Mouse (Mus musculus) kidney, adult 18-20 months (tissue): ENCODE data around the gene Jund.

Source experiments
- DNase-seq: peaks from one replicate; pipeline ENCODE4 v3.0.0; 2021

Jund gene

GRCm38 (mm10) chr8:70729808-70730475 lies 31.2 kb downstream of the Jund start:
- no peak for DNase-seq

GRCm38 (mm10) chr8:70730956-70731355 lies 32.2 kb downstream of the Jund start:
- no peak for DNase-seq

GRCm38 (mm10) chr8:70737705-70738104 lies 39.0 kb downstream of the Jund start:
- DNase-seq: no peak

GRCm38 (mm10) chr8:70738211-70738610 lies 39.5 kb downstream of the Jund start:
- no peak for DNase-seq

GRCm38 (mm10) chr8:70741661-70742060 lies 42.9 kb downstream of the Jund start:
- DNase-seq: no peak

- no peak for DNase-seq
Measured at GRCm38 (mm10) chr8:70742176-70742575, 43.4 kb downstream of the Jund start.

- DNase-seq: peak; percentile 33
Measured at GRCm38 (mm10) chr8:70742981-70743655, 44.4 kb downstream of the Jund start.

GRCm38 (mm10) chr8:70743656-70744590 lies 45.2 kb downstream of the Jund start:
- DNase-seq: peak; percentile 85

- peak; percentile 13 for DNase-seq
Measured at GRCm38 (mm10) chr8:70744806-70745205, 46.1 kb downstream of the Jund start.

- no peak for DNase-seq
Measured at GRCm38 (mm10) chr8:70745691-70746220, 47.0 kb downstream of the Jund start.

GRCm38 (mm10) chr8:70746676-70747075 lies 47.9 kb downstream of the Jund start:
- no peak for DNase-seq

- no peak for DNase-seq
Measured at GRCm38 (mm10) chr8:70747211-70747890, 48.6 kb downstream of the Jund start.

- DNase-seq: no peak
Measured at GRCm38 (mm10) chr8:70748246-70749096, 49.7 kb downstream of the Jund start.

- DNase-seq: no peak
Measured at GRCm38 (mm10) chr8:70749097-70749674, 50.4 kb downstream of the Jund start.
